Mouse (Mus musculus) heart, postnatal 0 days (tissue): ENCODE measurements at regions not wholly inside any gene's neighbourhood (a gene's known extent, or its start where the extent isn't known, plus 50 kb on each side); places are given as distances from the start of the nearest gene placed in this dataset.
A peak's percentile ranks its signal among the peaks of the same experiment; 100 is the strongest.
"Not testable (repeated sequence)": the region's sequence is repeated elsewhere in the genome, so short reads cannot be mapped to it uniquely, and the experiment has no call there.

Source experiments
- ATAC-seq: fragments of 200-750 bp; cut with Nextera tagmentation; 2 replicates; pipeline ENCODE4 v1.8.0; 2017; ENCODE audit warnings: low read depth, moderate number of reproducible peaks, moderate library complexity; ENCODE audit not compliant: insufficient read depth
- DNase-seq: peaks from one replicate; pipeline ENCODE4 v3.0.0-alpha.2; 2016; ENCODE audit warnings: low spot score
- H3K27ac ChIP-seq: fragments of 300-500 bp; sonication (generic); 2 replicates; pipeline ENCODE4 v1.5.1; 2014; ENCODE audit warnings: low read depth, mild to moderate bottlenecking
- H3K27me3 ChIP-seq: fragments of 300-500 bp; sonication (generic); 2 replicates; pipeline ENCODE4 v1.6.1; 2014; ENCODE audit warnings: low read length, mixed read lengths; ENCODE audit not compliant: control insufficient read depth, insufficient read depth
- H3K36me3 ChIP-seq: fragments of 300-500 bp; sonication (generic); replicated peaks from 2 replicates; pipeline ENCODE4 v1.6.1; 2014; ENCODE audit warnings: low read length, mixed read lengths; ENCODE audit not compliant: control insufficient read depth, insufficient read depth
- H3K4me1 ChIP-seq: fragments of 300-500 bp; sonication (generic); 2 replicates; pipeline ENCODE4 v1.6.1; 2014; ENCODE audit warnings: antibody characterized with exemption; ENCODE audit not compliant: control insufficient read depth, insufficient read depth
- H3K4me2 ChIP-seq: fragments of 300-500 bp; sonication (generic); 2 replicates; pipeline ENCODE4 v1.6.1; 2014; ENCODE audit warnings: low read depth, mild to moderate bottlenecking, low read length, moderate library complexity
- H3K4me3 ChIP-seq: fragments of 300-500 bp; sonication (generic); 2 replicates; pipeline ENCODE4 v1.5.1; 2014; ENCODE audit warnings: low read depth, low read length
- H3K9ac ChIP-seq: fragments of 300-500 bp; sonication (generic); replicated peaks from 2 replicates; pipeline ENCODE4 v1.6.1; 2014; ENCODE audit warnings: low read depth, low read length, mixed read lengths
- H3K9me3 ChIP-seq: fragments of 300-500 bp; sonication (generic); replicated peaks from 2 replicates; pipeline ENCODE4 v1.6.1; 2016; ENCODE audit warnings: low read length; ENCODE audit not compliant: control insufficient read depth
- CTCF ChIP-seq: IDR thresholded peaks from 2 replicates; pipeline ENCODE4 v1.5.1; 2016; ENCODE audit warnings: antibody characterized with exemption, control low read depth, low read depth
- EP300 ChIP-seq: IDR thresholded peaks from 2 replicates; pipeline ENCODE4 v1.6.1; 2016; ENCODE audit warnings: antibody characterized with exemption, low read depth
- WGBS: fragments of 180-500 bp; shearing (Covaris S2); extraction: QIAGEN DNeasy Blood & Tissue Kit; methylation state at CpG from one replicate; pipeline ENCODE4 v1.1.7; 2014; 5-methylcytosine and 5-hydroxymethylcytosine counted together

- no peaks in the 10 kb centered on the region for H3K4me1 ChIP-seq
- no peaks in the 10 kb centered on the region for H3K27me3 ChIP-seq
- H3K4me3 ChIP-seq: no peak overlapping the region
- WGBS: 76% methylated on average over 6 of the region's 6 CpGs
- 0 out of 2 replicates have a peak, but pooled peaks have one; percentile 36 for ATAC-seq
- peaks cover 1% of the 10 kb centered on the region; the same call in 1 of the 2 replicates for H3K9me3 ChIP-seq
- no peak overlapping the region for H3K27ac ChIP-seq
- no peak overlapping the region for H3K9ac ChIP-seq
- DNase-seq: no peak
- H3K4me2 ChIP-seq: no peak overlapping the region
- no peak for TF ChIP-seq CTCF
- TF ChIP-seq EP300: no peak
- no peaks in the 10 kb centered on the region for H3K36me3 ChIP-seq
Observed at GRCm38 (mm10) chr12:71704431-71704830, 126.4 kb upstream of the Daam1 start.

- no peak overlapping the region for H3K4me3 ChIP-seq
- peaks cover 7% of the 10 kb centered on the region for H3K4me1 ChIP-seq
- H3K9me3 ChIP-seq: no peaks in the 10 kb centered on the region
- H3K27ac ChIP-seq: no peak overlapping the region
- no peak overlapping the region for H3K4me2 ChIP-seq
- 17% methylated on average over 10 of the region's 10 CpGs for WGBS
- H3K27me3 ChIP-seq: no peaks in the 10 kb centered on the region
- ATAC-seq: no peak
- TF ChIP-seq EP300: no peak
- peak; percentile 92 for TF ChIP-seq CTCF
- no peaks in the 10 kb centered on the region for H3K36me3 ChIP-seq
- no peak overlapping the region for H3K9ac ChIP-seq
- peak; percentile 65 for DNase-seq
Observed at GRCm38 (mm10) chr12:71707727-71708369, 123.0 kb upstream of the Daam1 start.

- no peak for DNase-seq
- peaks cover 7% of the 10 kb centered on the region for H3K4me1 ChIP-seq
- H3K9ac ChIP-seq: no peak overlapping the region
- no peaks in the 10 kb centered on the region for H3K27me3 ChIP-seq
- WGBS: 78% methylated on average over 7 of the region's 7 CpGs
- no peak overlapping the region for H3K27ac ChIP-seq
- no peaks in the 10 kb centered on the region for H3K9me3 ChIP-seq
- no peak overlapping the region for H3K4me3 ChIP-seq
- H3K4me2 ChIP-seq: no peak overlapping the region
- TF ChIP-seq EP300: no peak
- no peak for TF ChIP-seq CTCF
- H3K36me3 ChIP-seq: no peaks in the 10 kb centered on the region
- ATAC-seq: no peak
Observed at GRCm38 (mm10) chr12:71714606-71715005, 116.3 kb upstream of the Daam1 start.

GRCm38 (mm10) chr12:71718412-71718811, 112.5 kb upstream of the Daam1 start:
- 55% methylated on average over 11 of the region's 12 CpGs for WGBS
- not testable (repeated sequence) for H3K4me2 ChIP-seq, DNase-seq

GRCm38 (mm10) chr12:71718911-71719310, 112.0 kb upstream of the Daam1 start:
- Histone ChIP-seq H3K4me3 (no peak overlapping the region), H3K4me1 (no peaks in the 10 kb centered on the region), H3K9ac (no peak overlapping the region), H3K9me3 (no peaks in the 10 kb centered on the region), H3K27me3 (no peaks in the 10 kb centered on the region), H3K4me2 (no peak overlapping the region), H3K27ac (no peak overlapping the region), H3K36me3 (no peaks in the 10 kb centered on the region)
- DNase-seq (no peak), ATAC-seq (no peak)
- TF ChIP-seq CTCF (no peak), EP300 (no peak)
- 62% methylated on average over 7 of the region's 7 CpGs for WGBS

More at GRCm38 (mm10) chr12:71718412-71718811, 112.5 kb upstream of the Daam1 start:
- H3K36me3 ChIP-seq, H3K27ac ChIP-seq, ATAC-seq, H3K27me3 ChIP-seq, H3K9ac ChIP-seq, H3K9me3 ChIP-seq, H3K4me3 ChIP-seq, H3K4me1 ChIP-seq: not testable (repeated sequence)

GRCm38 (mm10) chr12:71725140-71725539, 105.7 kb upstream of the Daam1 start:
- Histone ChIP-seq H3K4me3 (no peak overlapping the region), H3K4me2 (no peak overlapping the region), H3K36me3 (no peaks in the 10 kb centered on the region), H3K27me3 (no peaks in the 10 kb centered on the region), H3K4me1 (no peaks in the 10 kb centered on the region), H3K9ac (no peak overlapping the region), H3K27ac (no peak overlapping the region), H3K9me3 (no peaks in the 10 kb centered on the region)
- no peak for TF ChIP-seq EP300
- no peak for TF ChIP-seq CTCF
- DNase-seq: no peak
- ATAC-seq: no peak
- 33% methylated on average over 5 of the region's 5 CpGs for WGBS
